23 mouse cellular contexts compared by ENCODE assay signal in genomic region chr7:35771106-35771505, GRCm38 (mm10). TPM values are rescaled to one million over a fixed set of nuclear protein-coding genes. Genes with fewer than 3 reads are reported as not detected.
DNase-seq lines count a peak whose midpoint lies in the region; ATAC-seq and TF ChIP-seq lines count a peak whose summit lies in the region.
"Had no signal": no experiment of that assay in that cellular context is flagged by ENCODE, and none has a peak within 500 bp of the region (broad histone marks: within the 10 kb centered on the region; RNA-seq: fewer than 3 reads in every experiment).

No protein-coding gene starts in this region.

- DNase-seq in liver (no peak), MEL (ENCODE audit: low read depth, low spot score) (peak; percentile 13)
- DNase-seq in testis, postnatal 14 days (ENCODE audit: low spot score), result no peak
- no peak for DNase-seq in retina, embryonic 14.5 days (ENCODE audit: low spot score)
- DNase-seq: adrenal gland, adult 2 months; adrenal gland, postnatal 10 days; adrenal gland, postnatal 25 days; cerebellum, adult 11 months; cerebellum, adult 18-20 months; cerebellum, adult 8-10 months; cerebellum, adult 9-11 months; cerebellum, postnatal 14 days; cerebellum, postnatal 36 days; embryo, embryonic 11 days had no signal

- H3K79me2 ChIP-seq in MEL (ENCODE audit: control insufficient read depth, insufficient read depth, low read length, poor library complexity), result no peaks in the 10 kb centered on the region

- no peak for TF ChIP-seq POLR2A in MEL (IDR thresholded peaks at IDR 0.05; ENCODE audit: control insufficient read depth in 1 of 2, insufficient read depth in 1 of 2, low read depth in 1 of 2, low read length in 2 of 2, poor library complexity in 1 of 2)

- peaks cover 6% of the 10 kb centered on the region; the same call in 1 of the 2 replicates for H3K27me3 ChIP-seq in liver, embryonic 12.5 days (replicated peaks)
- no peaks in the 10 kb centered on the region for H3K27me3 ChIP-seq in MEL (ENCODE audit: control insufficient read depth in 1 of 2, insufficient read depth in 2 of 2, low read length in 2 of 2)
- no peaks in the 10 kb centered on the region for H3K27me3 ChIP-seq in liver, embryonic 15.5 days
- H3K27me3 ChIP-seq: embryonic facial prominence, embryonic 13.5 days; embryonic facial prominence, embryonic 15.5 days; forebrain, embryonic 12.5 days had no signal

- peaks cover 46% of the 10 kb centered on the region for H3K36me3 ChIP-seq in liver, embryonic 12.5 days
- no peaks in the 10 kb centered on the region; a peak in 2 of 4 replicates for H3K36me3 ChIP-seq in MEL (ENCODE audit: control insufficient read depth in 1 of 2, insufficient read depth in 2 of 2, low read length in 2 of 2)
- peaks cover 42% of the 10 kb centered on the region for H3K36me3 ChIP-seq in liver, embryonic 15.5 days (replicated peaks)

- ATAC-seq in liver, embryonic 12.5 days, result peak; percentile 71
- ATAC-seq in liver, embryonic 15.5 days (ENCODE audit: insufficient read depth), result 0 out of 2 replicates have a peak, but pooled peaks have one; percentile 18
- ATAC-seq: forebrain, embryonic 14.5 days; forebrain, embryonic 16.5 days had no signal

- no peak overlapping the region for H3K9ac ChIP-seq in liver, embryonic 12.5 days
- H3K9ac ChIP-seq in MEL (ENCODE audit: control insufficient read depth, low read depth, low read length, poor library complexity, severe bottlenecking), result no peak overlapping the region
- H3K9ac ChIP-seq in liver, embryonic 15.5 days, result no peak overlapping the region
- H3K9ac ChIP-seq: embryonic facial prominence, embryonic 13.5 days; embryonic facial prominence, embryonic 15.5 days; forebrain, embryonic 12.5 days had no signal

- H3K4me1 ChIP-seq in liver, embryonic 12.5 days, result peaks cover 23% of the 10 kb centered on the region
- peaks cover 0 to 4% of the 10 kb centered on the region in 2 experiments; a peak in 1 of 4 replicates for H3K4me1 ChIP-seq in MEL (ENCODE audit: control insufficient read depth in 1 of 2, insufficient read depth in 2 of 2, low read length in 2 of 2)
- H3K4me1 ChIP-seq in liver, embryonic 15.5 days (replicated peaks), result no peaks in the 10 kb centered on the region
- H3K4me1 ChIP-seq: embryonic facial prominence, embryonic 13.5 days; embryonic facial prominence, embryonic 15.5 days; forebrain, embryonic 10.5 days; forebrain, embryonic 12.5 days had no signal

- no peak for TF ChIP-seq EP300 in MEL (IDR thresholded peaks at IDR 0.05; ENCODE audit: low read depth in 1 of 2, low read length in 2 of 2)

- no peaks in the 10 kb centered on the region for H3K9me3 ChIP-seq in liver, embryonic 12.5 days (replicated peaks)
- no peaks in the 10 kb centered on the region for H3K9me3 ChIP-seq in MEL (replicated peaks; ENCODE audit: insufficient read depth, low read length)
- no peaks in the 10 kb centered on the region for H3K9me3 ChIP-seq in liver, embryonic 15.5 days (replicated peaks)
- H3K9me3 ChIP-seq: embryonic facial prominence, embryonic 13.5 days; embryonic facial prominence, embryonic 15.5 days; forebrain, embryonic 10.5 days; forebrain, embryonic 12.5 days had no signal

- no peak overlapping the region for H3K27ac ChIP-seq in liver, embryonic 12.5 days
- H3K27ac ChIP-seq in MEL (ENCODE audit: control insufficient read depth, low read depth, low read length), result no peak overlapping the region
- H3K27ac ChIP-seq in liver, embryonic 15.5 days (replicated peaks), result no peak overlapping the region
- H3K27ac ChIP-seq: embryonic facial prominence, embryonic 13.5 days; embryonic facial prominence, embryonic 15.5 days; forebrain, embryonic 10.5 days; forebrain, embryonic 12.5 days had no signal

- H3K4me3 ChIP-seq in liver, embryonic 12.5 days, result no peak overlapping the region
- no peak overlapping the region for H3K4me3 ChIP-seq in MEL (ENCODE audit: control insufficient read depth in 1 of 2, insufficient read depth in 1 of 2, low read depth in 2 of 2, low read length in 2 of 2)
- H3K4me3 ChIP-seq in liver, embryonic 15.5 days (replicated peaks), result no peak overlapping the region
- H3K4me3 ChIP-seq: embryonic facial prominence, embryonic 13.5 days; embryonic facial prominence, embryonic 15.5 days; erythroblast, embryonic 14.5 days; forebrain, embryonic 10.5 days; forebrain, embryonic 12.5 days had no signal

- no peak for TF ChIP-seq CTCF in MEL (IDR thresholded peaks at IDR 0.05 in 2 of 3, conservative IDR thresholded peaks at IDR 0.05 in 1 of 3; ENCODE audit: control insufficient read depth in 1 of 3, insufficient read depth in 1 of 3, low read depth in 2 of 3, low read length in 3 of 3, poor library complexity in 1 of 3, severe bottlenecking in 1 of 3)

- H3K4me2 ChIP-seq in liver, embryonic 12.5 days, result no peak overlapping the region
- H3K4me2 ChIP-seq in liver, embryonic 15.5 days, result no peak overlapping the region
- H3K4me2 ChIP-seq: embryonic facial prominence, embryonic 13.5 days; embryonic facial prominence, embryonic 15.5 days; forebrain, embryonic 12.5 days had no signal

- no peak for TF ChIP-seq RAD21 in MEL (IDR thresholded peaks at IDR 0.05; ENCODE audit: low read depth, low read length)

TF ChIP-seq in MEL, 35 proteins besides CTCF, POLR2A, EP300 and RAD21:
- TF ChIP-seq POLR2AphosphoS2 (IDR thresholded peaks at IDR 0.05; ENCODE audit: low read length) (0 out of 2 replicates have a peak, but pooled peaks have one; percentile 57), GATA1 (IDR thresholded peaks at IDR 0.05; ENCODE audit: low read depth, low read length) (peak; percentile 31; the same call in 1 of the 2 replicates), MEF2A (IDR thresholded peaks at IDR 0.05; ENCODE audit: extremely low read depth, insufficient replicate concordance, low read depth, low read length, poor library complexity, severe bottlenecking) (no peak), CHD1 (IDR thresholded peaks at IDR 0.05; ENCODE audit: low read depth, low read length) (no peak)

RNA-seq across cellular contexts. Expression of gene Dpy19l3, which starts 16.9 kb away (rescaled TPM):
- polyA plus RNA-seq in liver, embryonic 12.5 days (2016; fragmentation: Nextera tagmentation; extraction: Ambion mirVana), result 9.0 and 12.5 TPM in 2 replicates
- 5.6 and 7.4 TPM in 2 replicates for total RNA-seq in MEL (2012; rRNA removed)
- polyA plus RNA-seq in MEL (2012; ENCODE audit: insufficient read depth in 1 of 2, insufficient read length in 2 of 2, low read depth in 1 of 2, low replicate concordance in 2 of 2, missing spikeins in 1 of 2), result 1 to 10 TPM in 1 of 2 experiments, not detected in 1; 9.9 TPM
- polyA plus RNA-seq in liver, embryonic 15.5 days (2015; fragmentation: Nextera tagmentation; extraction: Ambion mirVana), result 6.5 and 8.0 TPM in 2 replicates

RNA-seq across cellular contexts. Expression of gene Zfp507, which starts 31.7 kb away (rescaled TPM):
- 8.8 and 9.2 TPM in 2 replicates for polyA plus RNA-seq in liver, embryonic 12.5 days (2016; fragmentation: Nextera tagmentation; extraction: Ambion mirVana)
- total RNA-seq in MEL (2012; rRNA removed), result 16.0 and 16.4 TPM in 2 replicates
- polyA plus RNA-seq in MEL (2012; ENCODE audit: insufficient read depth in 1 of 2, insufficient read length in 2 of 2, low read depth in 1 of 2, low replicate concordance in 2 of 2, missing spikeins in 1 of 2), result 10 to 100 TPM; 17.7 to 67.2 TPM
- polyA plus RNA-seq in liver, embryonic 15.5 days (2015; fragmentation: Nextera tagmentation; extraction: Ambion mirVana), result 4.3 and 5.1 TPM in 2 replicates
